Mouse (Mus musculus) gastrocnemius, adult 18-20 months (tissue): ENCODE measurements around the gene Gna12. TPM values are rescaled to one million over a fixed set of nuclear protein-coding genes. Genes with fewer than 3 reads are reported as not detected.

Source experiments
- DNase-seq: peaks from one replicate; pipeline ENCODE4 v3.0.0; 2021; ENCODE audit warnings: low spot score
- total RNA-seq, 2 experiments: library from RNA; stranded (reverse); gene quantifications; 2 replicates each; pipeline ENCODE4 v1.2.3; 2021

Gna12 gene
- total RNA-seq, 2 experiments from 2014 or later, result 21.7 to 24.4 TPM

DNA sequence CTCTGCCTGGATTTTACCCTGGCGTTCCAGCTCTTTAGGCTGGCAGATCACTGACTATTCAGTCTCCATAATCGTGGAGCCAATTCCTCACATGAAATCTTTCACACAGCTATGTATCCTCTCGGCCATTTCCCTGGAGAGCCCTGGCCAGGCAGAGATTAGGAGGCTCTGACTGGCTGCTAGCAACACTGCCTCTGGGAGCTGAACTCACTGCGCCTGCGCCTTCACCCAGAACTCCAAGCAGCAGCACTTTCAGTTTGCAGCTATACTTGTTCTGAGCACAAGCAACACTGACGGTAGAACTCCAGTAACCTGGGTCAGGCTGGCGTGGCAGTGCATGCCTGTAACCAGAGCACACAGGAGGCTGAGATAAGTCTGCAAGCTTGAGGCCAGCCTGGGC lies 32.1 kb downstream of the Gna12 start:
- DNase-seq, result peak; percentile 52

DNA sequence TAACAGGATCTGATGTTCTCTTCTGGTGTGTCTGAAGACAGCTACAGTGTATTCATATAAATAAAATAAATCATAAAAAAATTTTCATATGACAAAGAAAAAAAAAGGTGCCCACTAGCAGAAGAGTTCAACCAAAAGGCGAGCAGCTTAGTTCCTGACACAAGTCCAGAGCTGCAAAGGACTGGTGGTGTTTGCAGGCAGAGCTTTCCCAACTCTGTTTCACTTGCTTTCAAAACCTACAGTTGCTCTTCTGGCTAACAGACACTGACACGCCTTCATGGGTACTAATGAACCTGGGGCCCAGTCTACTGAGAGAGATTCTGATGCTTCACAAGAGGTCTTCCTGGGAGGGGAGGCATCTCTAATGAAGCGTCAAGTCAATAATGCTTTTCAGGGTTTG lies 34.2 kb downstream of the Gna12 start:
- DNase-seq, result no peak

DNA sequence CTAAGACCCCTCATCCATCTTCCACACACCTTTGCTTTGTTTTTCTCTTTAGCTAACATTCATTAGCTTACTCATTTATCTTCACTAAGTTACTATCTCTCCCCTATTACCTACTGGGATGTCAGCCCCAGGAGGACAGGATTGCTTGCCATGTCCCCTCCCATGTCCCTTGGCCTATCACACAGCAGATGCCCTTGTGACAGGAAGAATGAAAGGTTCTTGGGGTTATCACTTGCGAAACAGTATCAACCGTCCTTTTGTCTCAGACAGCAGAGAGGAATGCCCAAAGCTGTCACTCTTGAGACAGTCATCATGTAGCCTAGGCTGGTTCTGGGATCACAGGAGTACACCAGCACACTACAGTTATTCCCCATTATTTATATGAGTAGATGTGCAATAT lies 35.1 kb downstream of the Gna12 start:
- no peak for DNase-seq

DNA sequence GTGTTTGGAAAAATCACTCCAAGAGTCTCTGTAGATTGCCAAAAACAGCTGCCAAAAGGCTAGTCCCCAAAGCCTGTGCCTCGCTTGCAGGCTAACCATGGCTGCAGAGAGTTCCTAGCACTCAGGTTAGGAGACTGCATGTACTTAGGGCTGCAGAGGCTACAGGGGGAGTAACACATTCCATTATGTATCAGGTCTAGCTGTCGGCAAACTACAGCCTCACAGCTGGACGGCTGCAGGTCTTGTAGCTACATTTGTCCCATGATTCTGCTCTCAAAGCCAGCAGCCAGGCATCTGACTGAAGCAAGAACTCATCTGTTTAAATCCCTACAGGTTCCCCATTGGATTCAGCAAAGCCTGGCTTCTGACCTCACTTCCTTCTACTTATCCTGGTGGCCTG lies 35.5 kb downstream of the Gna12 start:
- DNase-seq, result no peak

DNA sequence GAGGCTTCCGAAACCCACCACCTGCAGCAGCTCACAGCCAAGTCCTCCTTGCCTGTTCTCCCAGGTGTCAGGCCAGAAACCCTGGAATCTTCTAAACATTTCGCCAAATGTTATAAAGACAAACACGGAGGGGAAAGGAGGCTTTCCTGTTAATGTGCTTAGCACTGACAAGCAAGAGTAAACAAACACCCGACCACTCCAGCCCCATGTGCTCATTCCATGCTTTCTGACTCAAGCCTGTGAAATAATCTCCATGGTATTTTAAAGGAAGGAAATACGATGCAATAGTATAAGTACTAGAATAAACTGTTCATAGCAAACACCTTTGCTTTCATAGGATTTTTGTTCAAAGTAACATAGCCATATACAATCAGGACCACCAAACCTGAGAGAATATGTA lies 38.0 kb downstream of the Gna12 start:
- no peak for DNase-seq

DNA sequence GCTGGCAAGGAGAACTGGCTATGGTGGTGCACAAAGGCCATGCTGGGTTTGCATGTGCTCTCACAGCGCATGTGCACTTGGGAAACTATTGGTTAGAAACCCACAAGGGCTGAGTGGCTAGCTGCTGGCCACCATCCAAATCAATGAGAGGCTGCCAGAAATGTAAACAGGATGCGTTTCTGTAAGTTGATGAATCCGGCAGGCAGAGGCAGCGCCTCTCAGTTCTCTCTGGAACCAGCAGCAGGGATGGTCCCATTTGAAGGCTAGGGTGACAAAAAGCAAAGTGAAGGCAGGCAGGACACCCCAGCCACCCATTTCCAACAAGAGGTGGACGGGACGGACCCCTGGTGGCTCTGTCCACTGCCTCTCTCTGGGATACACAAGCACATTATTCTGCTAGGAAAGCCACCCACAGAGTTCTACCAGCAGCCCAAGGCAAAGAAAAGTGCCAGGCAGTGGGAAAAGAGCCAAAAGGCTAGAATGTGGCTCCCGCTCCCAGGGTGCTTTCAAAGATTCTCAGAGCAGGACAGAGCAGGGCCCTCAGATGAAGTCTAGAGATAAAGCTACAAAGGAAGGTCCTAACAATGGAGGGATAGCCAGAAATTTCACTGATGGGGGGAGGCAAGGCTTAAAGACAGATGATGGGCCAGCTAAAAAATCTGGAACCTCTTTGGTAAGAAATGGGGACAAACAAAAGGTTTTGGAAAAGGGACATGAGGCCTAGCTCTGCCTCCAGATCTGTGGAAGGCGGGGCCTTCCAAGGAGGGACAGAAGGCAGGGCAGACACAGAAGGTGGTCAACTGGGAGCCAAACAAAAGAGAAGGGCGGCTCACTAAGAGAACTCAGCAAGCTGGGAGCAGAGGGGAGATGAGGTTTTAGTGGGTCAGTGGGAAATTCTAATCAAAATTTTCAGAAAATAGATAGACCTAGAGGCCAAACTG lies 39.0 kb downstream of the Gna12 start:
- DNase-seq, result no peak

DNA sequence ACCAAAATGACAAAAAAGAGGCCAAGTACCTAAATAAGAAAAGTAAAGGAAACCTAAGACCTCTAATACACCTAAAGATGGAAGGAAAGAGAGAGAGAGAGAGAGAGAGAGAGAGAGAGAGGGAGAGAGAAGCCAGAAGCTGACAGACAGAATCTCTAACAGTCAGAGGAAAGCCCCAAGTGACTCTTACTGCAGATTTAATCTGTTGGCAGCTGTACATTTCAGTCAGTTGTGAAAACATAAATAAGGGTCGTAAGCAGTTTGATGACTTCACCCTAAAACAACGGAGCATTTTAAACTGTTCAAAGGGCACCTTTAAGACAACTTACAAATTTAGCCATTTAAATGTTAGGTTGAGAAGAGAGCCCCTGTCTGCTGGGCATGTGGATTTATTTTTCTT lies 39.8 kb downstream of the Gna12 start:
- DNase-seq, result no peak

DNA sequence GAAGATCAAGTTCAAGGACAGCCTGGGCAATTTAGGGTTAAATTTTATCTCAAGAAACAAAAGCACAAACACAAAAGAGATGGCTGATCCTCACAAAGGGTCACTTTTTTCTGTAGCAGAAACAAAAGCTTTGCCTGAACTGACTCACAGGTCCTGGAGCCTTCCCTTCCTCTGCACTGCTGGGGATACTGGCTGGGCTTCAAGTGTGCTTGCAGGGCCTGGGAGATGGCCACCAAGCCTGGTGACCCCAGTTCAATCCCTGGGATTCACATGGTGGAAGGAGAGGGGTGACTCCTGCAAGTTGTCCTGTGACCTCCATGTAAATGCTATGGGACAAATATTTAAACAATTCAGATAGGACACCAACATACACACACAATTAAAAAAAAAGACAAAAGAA lies 40.7 kb downstream of the Gna12 start:
- no peak for DNase-seq

DNA sequence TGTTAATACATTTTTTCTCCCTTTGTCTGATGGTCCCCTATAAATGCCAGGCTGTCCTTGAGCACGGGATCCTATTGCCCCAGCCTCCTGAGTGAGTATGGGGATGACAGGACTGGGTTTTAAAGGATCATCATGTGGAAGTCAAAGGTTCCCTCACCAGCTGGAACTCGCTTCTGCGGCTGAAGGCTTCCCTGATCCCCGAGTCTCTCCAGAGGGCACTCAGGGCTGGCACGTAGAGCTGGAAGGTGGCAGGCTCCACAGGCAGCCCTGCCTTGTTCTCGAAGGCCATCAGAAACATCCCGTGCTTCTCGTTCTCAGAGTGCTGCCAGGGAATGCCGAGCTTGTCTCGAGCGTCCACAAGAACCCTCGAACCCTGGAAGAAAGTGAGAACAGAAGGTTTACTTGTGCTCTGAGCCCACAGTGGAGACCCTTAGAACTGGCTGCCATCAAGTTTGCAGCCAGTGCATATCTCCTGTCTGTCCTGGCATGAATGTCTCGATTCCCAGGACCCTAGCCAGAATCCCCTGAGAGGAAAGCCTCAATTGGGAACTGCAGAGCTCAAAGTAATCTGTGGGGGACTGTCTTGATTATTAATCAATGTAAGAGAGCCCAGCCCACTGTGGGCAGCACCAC lies 44.9 kb downstream of the Gna12 start:
- no peak for DNase-seq

DNA sequence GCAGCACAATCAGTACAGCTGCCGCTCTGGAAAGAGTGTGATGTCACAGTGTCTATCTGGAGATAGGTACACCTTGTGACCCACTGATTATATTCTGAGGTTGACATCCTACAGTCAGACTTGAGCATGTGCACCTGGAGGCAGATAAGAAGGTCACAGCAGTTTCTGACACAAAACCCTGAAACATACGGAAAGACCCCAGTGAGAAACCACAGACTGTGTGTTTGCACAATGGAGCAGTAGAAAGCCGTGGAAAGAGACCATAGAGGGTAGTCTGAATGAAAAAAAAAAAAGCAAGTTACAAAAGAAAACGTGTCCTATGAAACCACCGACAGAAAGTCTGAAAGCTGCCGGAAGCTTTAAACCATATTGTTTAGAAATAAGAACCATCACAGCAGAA lies 45.9 kb downstream of the Gna12 start:
- no peak for DNase-seq

DNA sequence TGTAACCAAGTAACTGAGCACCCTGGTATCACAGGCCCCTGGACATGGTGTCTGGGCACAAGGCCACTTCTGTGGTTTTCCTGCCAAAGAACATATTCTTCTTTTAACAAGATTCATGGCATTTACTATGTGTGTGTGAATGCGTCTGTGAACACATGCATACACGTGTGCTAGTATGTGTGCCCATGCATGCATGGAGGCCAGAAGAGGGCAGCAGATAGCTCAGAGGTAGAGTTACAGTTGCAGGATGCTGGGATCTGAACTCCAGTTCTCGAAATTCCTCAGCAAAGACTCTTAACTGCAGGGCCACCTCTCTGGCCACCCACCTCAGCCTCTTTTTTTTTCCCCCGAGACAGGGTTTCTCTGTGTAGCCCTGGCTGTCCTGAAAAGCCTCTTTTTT lies 46.7 kb downstream of the Gna12 start:
- no peak for DNase-seq

DNA sequence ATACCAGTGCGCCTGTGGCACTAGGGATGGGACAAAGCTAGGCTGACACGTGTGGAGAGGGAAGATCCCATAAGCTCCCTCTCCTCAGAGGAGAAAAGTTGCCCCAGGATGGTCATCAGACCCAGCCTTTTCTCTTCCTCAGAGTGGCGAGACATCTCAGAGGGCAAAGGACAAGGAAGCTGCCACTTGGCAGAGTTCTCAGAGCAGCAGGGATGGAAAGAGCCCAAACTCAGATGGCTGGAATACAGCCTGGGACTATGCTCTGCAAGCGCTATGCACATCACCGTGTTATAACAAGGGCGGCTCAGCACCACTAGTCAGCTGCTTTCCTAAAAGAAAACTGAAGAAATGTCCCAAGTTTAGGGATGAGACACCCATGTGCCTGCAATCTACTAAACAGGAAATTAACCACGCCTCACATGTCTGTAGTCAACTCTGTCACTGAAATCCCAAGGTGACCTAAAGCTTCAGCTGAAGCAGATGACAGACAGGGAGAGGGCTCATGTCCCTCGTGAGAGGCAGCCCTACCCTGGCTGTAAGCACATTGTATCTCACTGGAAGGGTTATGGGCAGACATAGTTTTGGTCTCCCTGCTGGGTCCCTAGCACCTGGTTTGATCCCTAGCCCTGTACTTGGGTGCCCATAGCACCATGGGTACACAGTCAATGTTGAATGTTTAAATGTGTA lies 48.2 kb downstream of the Gna12 start:
- DNase-seq, result no peak

DNA sequence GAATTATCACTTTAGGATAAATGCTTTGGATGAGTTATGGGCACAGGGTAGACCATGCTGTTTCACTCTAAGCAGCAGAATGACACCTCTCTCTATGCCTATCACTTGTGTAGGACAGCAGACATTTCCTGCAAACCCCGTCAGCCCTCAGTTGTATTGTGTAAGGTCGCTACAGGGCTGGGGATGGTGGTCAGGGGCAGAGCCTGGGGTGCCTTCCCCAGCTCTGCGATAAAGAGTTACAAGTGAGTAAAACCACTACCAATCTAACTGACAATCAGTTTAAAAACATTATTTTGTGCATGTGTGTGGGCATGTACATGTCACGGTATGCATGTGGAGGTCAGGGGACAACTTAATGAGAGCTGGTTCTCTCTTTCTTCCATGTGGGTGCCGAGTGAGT lies 49.1 kb downstream of the Gna12 start:
- DNase-seq, result no peak

DNA sequence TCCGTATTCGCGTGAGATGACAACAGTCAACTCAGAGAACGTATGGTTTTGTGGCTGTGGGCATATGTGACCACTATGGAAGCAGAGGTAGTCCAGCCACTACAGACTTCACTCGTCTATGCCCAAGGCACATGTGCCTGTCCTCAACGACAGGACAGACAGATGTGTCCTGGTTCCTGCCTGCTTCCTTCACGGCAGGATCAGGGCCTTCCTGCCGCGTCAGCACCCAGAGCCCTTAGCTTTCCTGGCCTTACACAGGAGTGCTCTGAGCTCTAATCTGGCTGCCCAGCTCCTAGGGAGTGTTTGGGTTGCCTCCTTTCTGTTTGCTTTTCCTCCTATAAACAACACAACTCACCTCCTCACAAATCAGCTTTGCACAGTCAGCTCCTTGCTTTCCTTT lies 53.3 kb downstream of the Gna12 start:
- no peak for DNase-seq

DNA sequence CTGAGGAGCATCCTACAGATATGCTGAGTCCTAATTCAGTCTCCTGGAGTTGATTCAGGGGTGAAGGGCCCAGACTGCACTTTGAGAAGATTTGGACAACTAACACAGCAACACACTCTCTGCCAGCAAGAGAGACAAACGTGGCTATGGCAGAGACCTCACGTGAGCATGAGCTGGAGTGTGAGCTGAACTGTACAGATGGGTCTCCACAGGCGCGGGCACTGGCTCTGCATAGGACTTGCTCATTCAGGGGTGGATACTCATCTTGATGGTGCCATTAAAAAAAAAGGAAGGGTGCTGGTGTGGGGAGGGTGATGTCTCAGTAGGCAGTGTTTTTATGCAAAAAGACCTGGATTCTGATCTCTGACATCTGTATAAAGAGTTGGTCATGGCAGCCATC lies 55.1 kb downstream of the Gna12 start:
- no peak for DNase-seq

DNA sequence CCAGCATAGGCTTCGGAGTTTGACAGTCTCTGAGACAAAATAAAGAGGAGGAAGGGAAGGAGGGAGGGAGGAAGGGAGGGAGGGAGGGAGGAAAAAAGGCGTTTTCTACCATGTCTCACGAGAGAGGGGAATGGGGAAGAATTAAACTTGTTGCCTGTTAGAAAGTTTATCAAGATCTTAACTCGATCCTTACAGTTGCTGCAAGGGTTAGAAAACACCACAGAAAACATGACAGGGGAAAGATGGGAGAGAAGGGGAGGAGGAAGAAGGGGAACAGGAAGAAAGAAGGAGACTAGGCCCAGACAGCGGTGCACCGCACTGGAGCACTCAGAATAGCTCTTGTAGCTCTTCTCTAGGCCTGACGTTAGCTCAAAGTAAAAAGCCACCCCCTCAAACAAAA lies 58.1 kb downstream of the Gna12 start:
- DNase-seq, result no peak

DNA sequence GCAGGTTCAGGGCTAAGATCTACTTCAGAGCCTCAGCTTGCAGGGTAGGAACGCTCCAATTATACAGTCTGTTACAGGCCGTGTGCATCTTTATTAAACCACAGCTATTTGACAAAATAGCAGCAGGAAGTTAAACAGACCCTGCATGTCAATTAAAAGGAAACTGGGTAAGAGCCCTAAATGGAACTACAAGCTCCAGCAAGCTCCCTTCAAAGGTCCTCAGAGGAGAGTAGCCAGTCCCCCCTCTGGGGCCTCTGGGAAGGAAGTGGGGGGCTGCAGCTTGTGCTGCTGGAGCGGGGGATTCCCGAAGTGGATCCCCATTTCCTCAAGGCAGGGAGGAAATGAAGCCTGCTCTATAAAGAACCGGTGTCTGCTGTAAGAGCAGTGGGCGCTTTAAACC lies 58.6 kb downstream of the Gna12 start:
- DNase-seq, result no peak

DNA sequence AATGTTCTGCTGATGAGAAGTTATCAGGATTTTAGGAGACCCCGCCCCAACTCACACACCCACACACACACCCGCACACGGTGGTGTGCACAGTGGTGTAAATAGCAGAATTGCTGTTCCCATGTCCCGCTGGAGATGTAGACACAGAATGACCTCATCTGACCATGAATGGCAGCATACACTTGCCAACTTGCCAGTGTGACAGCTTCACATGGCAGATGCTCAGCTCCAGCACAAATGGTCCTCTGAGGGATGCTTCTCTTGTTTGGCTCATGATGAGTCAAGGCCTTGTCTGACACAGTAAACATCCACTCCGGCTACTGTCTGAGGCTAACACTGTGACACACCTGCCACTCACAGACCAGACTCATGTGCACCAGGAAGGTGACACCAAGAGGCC lies 61.9 kb downstream of the Gna12 start:
- DNase-seq, result no peak

DNA sequence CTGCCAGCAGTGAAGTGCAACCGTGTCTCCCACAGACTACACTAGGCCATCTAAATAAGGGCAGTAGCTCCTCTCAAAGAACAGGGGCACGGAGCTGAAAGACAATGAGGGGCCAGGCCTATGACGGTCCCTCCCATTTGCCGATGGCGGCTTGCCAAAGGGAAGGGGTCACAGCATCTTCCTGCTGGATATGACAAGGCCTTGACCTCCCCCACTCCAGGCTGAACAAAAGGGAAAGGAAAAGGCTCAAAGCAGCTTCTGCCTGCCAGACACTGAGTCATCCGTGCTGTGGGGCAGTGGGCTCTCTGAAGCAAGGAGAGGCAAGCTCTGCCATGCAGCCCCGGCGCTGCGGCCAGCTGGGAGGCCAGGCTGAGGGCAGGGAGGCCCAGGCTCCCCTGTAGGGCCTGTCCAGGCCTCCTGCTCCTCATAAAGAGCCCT lies 62.5 kb downstream of the Gna12 start:
- peak; percentile 52 for DNase-seq

DNA sequence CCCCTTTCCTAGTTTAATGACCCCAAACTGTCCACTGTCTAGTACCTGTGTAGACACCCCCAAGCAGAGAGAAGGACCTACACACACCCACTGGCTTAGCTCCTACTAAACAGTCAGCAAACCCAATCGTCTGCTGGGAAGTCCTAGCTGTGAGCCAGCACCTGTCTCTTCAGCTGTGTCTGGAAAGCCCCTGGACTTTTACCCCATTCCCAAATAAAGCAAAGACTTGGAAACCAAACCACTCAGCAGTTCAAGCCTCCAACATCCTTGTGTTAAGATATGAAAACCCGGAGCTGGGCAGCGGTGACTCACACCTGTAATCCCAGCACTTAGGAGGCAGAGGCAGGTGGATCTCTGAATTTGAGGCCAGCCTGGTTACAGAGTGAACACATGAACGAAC lies 63.7 kb downstream of the Gna12 start:
- DNase-seq, result no peak

DNA sequence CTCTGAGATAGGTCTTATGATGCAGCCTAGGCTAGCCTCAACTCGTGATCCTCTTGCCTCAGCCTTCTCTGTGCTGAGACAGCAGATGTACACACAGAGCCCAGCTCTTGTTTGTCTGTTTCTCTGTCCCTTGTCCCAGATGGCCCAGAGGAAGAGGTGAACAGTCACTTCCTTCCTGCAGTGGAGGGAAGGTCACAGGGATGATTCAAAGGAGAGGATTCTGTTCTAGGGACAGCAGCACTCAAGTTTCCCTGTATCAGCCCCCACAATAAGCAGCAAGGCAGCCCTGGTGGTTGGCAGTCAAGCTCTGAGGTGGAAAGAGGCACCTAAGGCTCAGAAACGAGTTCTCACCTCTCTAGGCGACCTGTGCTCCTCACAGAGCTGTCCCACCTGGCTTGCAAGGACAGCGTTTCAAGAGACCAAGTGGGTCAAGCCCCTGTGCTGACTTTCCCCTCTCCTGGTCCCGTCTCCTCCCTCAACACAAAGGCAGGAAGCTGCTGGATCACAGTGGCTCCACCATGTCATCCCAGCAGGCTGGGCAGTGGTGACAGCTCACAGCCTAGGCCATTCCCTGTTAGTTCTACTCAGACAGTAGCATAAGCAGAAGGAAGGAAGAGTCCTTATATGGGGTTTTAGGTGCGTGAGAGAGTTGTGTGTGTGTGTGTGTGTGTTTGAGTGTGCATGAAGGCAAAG lies 65.2 kb downstream of the Gna12 start:
- DNase-seq, result no peak

DNA sequence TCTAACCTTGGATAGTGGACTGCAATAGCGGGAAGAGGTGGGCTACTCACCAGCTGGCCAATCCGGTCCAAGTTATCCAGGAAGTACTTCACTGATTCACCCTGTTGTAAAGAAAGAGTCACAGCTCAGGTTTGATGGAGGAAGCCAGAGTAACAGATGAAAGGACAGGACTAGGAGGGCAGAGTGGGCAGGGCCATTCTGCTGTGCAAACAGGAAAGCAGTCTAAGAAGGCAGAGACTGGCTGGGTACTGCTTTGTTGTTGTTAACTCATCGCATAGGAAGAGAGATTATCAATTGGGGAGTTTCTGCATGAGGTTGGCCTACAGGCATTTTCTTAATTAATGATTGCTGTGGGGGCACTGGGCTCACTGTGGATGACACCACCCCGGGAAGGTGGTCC lies 67.7 kb downstream of the Gna12 start:
- no peak for DNase-seq
